Mouse (Mus musculus) thymus, postnatal 25 days (tissue): ENCODE measurements around the gene Fam193a.

Experiments used
- DNase-seq: peaks from one replicate; pipeline ENCODE4 v3.0.0; 2022

The Fam193a gene

GRCm38 (mm10) chr5:34369341-34370021, at the start of gene Fam193a:
Gene Fam193a (plus strand): TSS chr5:34369933.
- DNase-seq, result peak; percentile 99

GRCm38 (mm10) chr5:34321236-34321635, 48.5 kb upstream of the Fam193a start:
- peak; percentile 45 for DNase-seq

GRCm38 (mm10) chr5:34325286-34325685, 44.4 kb upstream of the Fam193a start:
- no peak for DNase-seq

GRCm38 (mm10) chr5:34326249-34326691, 43.5 kb upstream of the Fam193a start:
- DNase-seq, result peak; percentile 11

GRCm38 (mm10) chr5:34326875-34327576, 42.7 kb upstream of the Fam193a start:
- DNase-seq, result peak; percentile 50

GRCm38 (mm10) chr5:34330136-34330535, 39.6 kb upstream of the Fam193a start:
- DNase-seq, result no peak

- no peak for DNase-seq
Measured at GRCm38 (mm10) chr5:34334081-34334480, 35.7 kb upstream of the Fam193a start.

- DNase-seq, result no peak
Measured at GRCm38 (mm10) chr5:34335539-34336096, 34.1 kb upstream of the Fam193a start.

- DNase-seq, result peak; percentile 99
Measured at GRCm38 (mm10) chr5:34336097-34336774, 33.5 kb upstream of the Fam193a start, which contains the start of gene Rnf4. Gene Rnf4 (plus strand): TSS chr5:34336289.

GRCm38 (mm10) chr5:34336775-34337450, 32.8 kb upstream of the Fam193a start:
- DNase-seq, result peak; percentile 71

GRCm38 (mm10) chr5:34340246-34340645, 29.5 kb upstream of the Fam193a start:
- no peak for DNase-seq

GRCm38 (mm10) chr5:34352084-34352631, 17.6 kb upstream of the Fam193a start:
- DNase-seq, result no peak

- DNase-seq, result no peak
Measured at GRCm38 (mm10) chr5:34360261-34360660, 9.5 kb upstream of the Fam193a start.

- no peak for DNase-seq
Measured at GRCm38 (mm10) chr5:34363115-34363514, 6.6 kb upstream of the Fam193a start.

- DNase-seq, result no peak
Measured at GRCm38 (mm10) chr5:34368551-34369290, 1.0 kb upstream of the Fam193a start.

GRCm38 (mm10) chr5:34370022-34370823, 490 bp downstream of the Fam193a start:
- peak; percentile 60 for DNase-seq

GRCm38 (mm10) chr5:34370840-34371239, 1.1 kb downstream of the Fam193a start:
- no peak for DNase-seq

GRCm38 (mm10) chr5:34372141-34372540, 2.4 kb downstream of the Fam193a start:
- no peak for DNase-seq

GRCm38 (mm10) chr5:34372541-34372940, 2.8 kb downstream of the Fam193a start:
- DNase-seq, result no peak

GRCm38 (mm10) chr5:34378787-34379186, 9.1 kb downstream of the Fam193a start:
- DNase-seq, result no peak

GRCm38 (mm10) chr5:34381700-34382099, 12.0 kb downstream of the Fam193a start:
- no peak for DNase-seq
